Mouse (Mus musculus) brain, embryonic 14.5 days (tissue): Measurements from ENCODE around the gene Wwc1.

Experiments
- CTCF ChIP-seq: fragments of 200-500 bp; IDR thresholded peaks from 2 replicates; pipeline ENCODE4 v1.5.1; 2012; ENCODE audit warnings: inconsistent platforms, mild to moderate bottlenecking, moderate library complexity, borderline replicate concordance; ENCODE audit not compliant: insufficient read depth, insufficient read length; ENCODE audit errors: extremely low read depth
- POLR2A ChIP-seq: fragments of 200-500 bp; IDR thresholded peaks from 2 replicates; pipeline ENCODE4 v1.6.1; 2012; ENCODE audit warnings: mild to moderate bottlenecking, inconsistent platforms, borderline replicate concordance; ENCODE audit not compliant: poor library complexity, insufficient read depth, insufficient read length, severe bottlenecking; ENCODE audit errors: extremely low read depth

DNA sequence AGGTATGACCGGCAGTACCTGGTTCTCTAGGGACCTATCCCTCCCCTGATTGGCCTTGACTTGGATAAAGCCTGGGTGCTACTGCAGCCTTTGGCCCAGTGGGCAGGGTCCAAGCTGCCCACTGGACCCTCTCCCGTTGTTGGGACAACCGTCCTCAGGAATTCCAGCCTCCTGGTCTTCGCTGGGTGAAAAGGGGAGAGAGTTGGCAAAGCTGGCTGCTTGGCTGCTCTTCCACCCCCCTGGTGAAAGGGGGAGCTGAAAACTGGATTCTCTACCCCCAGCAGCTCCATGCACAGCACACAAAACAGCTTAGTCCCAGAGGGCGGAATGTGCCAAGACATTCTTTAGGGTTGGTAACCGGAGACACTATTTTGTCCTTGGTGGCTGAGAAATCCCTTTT lies 3.8 kb downstream of the Wwc1 start:
- TF ChIP-seq CTCF (no peak), POLR2A (no peak)
